Mouse (Mus musculus): Measurements from ENCODE around the gene Ccdc73.

DNA sequence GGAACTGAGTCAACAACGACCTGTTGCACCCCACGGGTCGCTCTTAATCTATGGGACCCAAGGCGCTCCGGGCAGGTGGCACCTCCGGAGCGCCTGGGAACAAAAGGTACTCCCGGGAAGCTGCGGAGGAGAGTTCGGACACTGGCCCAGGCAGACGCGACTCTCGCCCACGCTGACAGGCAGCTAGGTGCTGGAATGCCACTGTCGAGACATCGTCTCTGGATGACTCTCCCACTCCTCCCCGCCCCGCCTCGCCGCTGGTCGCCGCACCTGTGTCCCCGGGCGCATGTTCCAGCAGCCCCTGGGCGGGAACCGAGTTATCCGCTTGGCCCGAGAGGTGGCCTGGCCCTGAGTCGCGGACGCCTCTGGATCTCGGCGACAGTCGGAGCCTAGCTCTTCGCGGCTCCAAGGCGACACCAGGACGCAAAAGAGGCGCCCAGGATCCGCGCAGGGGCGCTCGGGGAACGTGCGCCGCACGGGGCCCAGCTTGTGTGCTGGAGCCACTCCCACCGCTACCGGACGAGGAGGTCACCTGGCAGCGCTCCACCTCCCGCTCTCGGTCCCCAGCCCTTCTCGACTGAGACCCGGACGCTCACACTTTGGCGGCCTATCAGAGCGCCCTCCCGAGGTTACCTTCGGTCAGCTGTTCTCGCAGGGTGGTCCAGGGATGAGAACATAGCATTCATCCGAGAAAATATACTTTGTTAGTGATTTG lies 18.2 kb upstream of the Ccdc73 start, which contains the start of gene Prrg4:
- TF ChIP-seq MAX (IDR thresholded peaks at IDR 0.05; ENCODE audit: low read length) (peak; percentile 67), NELFE (IDR thresholded peaks at IDR 0.05; ENCODE audit: low read depth, low read length) (peak; percentile 65), MAZ (IDR thresholded peaks at IDR 0.05; ENCODE audit: low read depth, low read length) (no peak), CTCF (conservative IDR thresholded peaks at IDR 0.05 in 1 of 2, IDR thresholded peaks at IDR 0.05 in 1 of 2; ENCODE audit: low read depth in 2 of 2, low read length in 2 of 2) (peak in 1 of 2 experiments; percentile 63; a peak in 2 of 4 replicates), HCFC1 (IDR thresholded peaks at IDR 0.05; ENCODE audit: low read depth, low read length) (peak; percentile 37), TCF12 (IDR thresholded peaks at IDR 0.05; ENCODE audit: low read depth, low read length) (peak; percentile 65; the same call in 1 of the 2 replicates)

Data from CH12.LX (cell line).